Mouse (Mus musculus) heart, adult 8-10 months (tissue): ENCODE measurements around the gene Hist1h2ak. TPM values are rescaled to one million over a fixed set of nuclear protein-coding genes. Genes with fewer than 3 reads are reported as not detected.
"Not testable (repeated sequence)": the region's sequence is repeated elsewhere in the genome, so short reads cannot be mapped to it uniquely, and the experiment has no call there.

Experiments
- DNase-seq: peaks from one replicate; pipeline ENCODE4 v3.0.0; 2022; ENCODE audit warnings: low spot score
- total RNA-seq, 4 experiments: library from RNA; stranded (reverse); gene quantifications; 2 replicates each; pipeline ENCODE4 v1.2.4; 2022

Gene Hist1h2ak
- 1 to 10 TPM in 3 of 4 experiments, not detected in 1; 1.5 to 4.4 (median 2.0) TPM for total RNA-seq

DNA sequence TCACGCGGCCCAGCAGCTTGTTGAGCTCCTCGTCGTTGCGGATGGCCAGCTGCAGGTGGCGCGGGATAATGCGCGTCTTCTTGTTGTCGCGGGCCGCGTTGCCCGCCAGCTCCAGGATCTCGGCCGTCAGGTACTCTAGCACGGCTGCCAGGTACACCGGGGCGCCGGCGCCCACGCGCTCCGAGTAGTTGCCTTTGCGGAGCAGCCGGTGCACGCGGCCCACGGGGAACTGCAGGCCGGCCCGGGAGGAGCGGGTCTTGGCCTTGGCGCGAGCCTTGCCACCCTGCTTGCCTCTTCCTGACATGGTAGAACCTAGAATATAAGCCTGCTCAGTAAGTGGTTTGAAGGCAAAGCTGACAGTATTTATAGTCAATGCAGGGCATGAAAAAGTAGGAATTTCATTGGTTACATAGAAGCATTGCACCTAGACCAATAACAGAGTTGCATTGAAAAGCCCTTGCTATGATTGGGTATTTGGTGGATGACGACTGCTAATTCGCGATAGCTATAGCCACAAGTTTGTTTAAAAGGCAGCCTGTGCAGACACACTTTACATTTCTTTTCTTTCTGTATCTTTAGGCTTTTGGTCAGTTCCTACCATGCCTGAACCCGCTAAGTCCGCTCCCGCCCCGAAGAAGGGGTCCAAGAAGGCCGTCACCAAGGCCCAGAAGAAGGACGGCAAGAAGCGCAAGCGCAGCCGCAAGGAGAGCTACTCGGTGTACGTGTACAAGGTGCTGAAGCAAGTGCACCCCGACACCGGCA lies at the start of gene Hist1h2ak, which contains the start of gene Hist1h2bn:
Hist1h2ak (minus strand) TSS at position 304 of the 762 bp plus-strand sequence.
Hist1h2bn (plus strand) TSS at position 600 of the 762 bp plus-strand sequence.
- DNase-seq = peak; percentile 89

GRCm38 (mm10) chr13:21803058-21803457 lies 49.4 kb upstream of the Hist1h2ak start:
- DNase-seq = not testable (repeated sequence)

GRCm38 (mm10) chr13:21797163-21797562 lies 43.5 kb upstream of the Hist1h2ak start:
- not testable (repeated sequence) for DNase-seq

- DNase-seq = no peak
Measured at GRCm38 (mm10) chr13:21795584-21795983, 42.0 kb upstream of the Hist1h2ak start.

- no peak for DNase-seq
Measured at GRCm38 (mm10) chr13:21790601-21791283, 37.1 kb upstream of the Hist1h2ak start.

GRCm38 (mm10) chr13:21789925-21790324 lies 36.3 kb upstream of the Hist1h2ak start:
- no peak for DNase-seq

DNA sequence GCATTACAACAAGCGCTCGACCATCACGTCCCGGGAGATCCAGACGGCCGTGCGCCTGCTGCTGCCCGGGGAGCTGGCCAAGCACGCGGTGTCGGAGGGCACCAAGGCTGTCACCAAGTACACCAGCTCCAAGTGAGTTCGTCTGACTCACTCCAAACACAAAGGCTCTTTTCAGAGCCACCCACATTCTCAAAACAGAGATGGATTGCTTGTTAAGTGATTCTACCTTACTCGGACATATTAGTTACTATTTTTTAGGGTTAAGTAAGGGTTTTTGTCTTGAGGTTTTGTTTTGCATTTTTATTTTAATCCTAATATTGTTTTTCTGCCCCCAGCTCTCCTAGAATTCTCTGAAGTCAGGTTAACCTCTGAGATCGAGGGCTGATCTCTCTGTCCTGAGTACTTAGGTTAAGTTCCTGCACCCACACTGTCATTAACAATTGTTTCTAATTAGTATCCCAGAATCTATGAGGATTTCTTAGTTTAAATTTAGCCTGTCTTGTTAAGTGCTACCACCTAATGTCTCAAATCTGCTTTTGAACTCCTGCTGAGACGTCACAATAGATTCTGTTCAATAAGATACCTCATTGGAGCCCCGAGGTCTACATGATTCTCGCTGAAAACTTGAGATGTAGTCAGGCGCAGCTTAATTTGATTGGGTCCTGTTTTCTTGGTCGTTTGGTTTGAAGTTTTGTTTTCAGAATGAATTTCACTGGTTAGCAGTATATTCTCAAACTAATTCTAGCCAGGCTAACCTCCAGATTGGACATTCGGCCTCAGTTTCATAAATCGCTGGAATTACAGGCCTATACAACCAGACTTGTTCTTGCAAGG lies 34.4 kb upstream of the Hist1h2ak start:
- DNase-seq = no peak

- peak; percentile 96 for DNase-seq
Measured at GRCm38 (mm10) chr13:21786899-21787629, 33.4 kb upstream of the Hist1h2ak start, which contains the start of the genes Hist1h2an and Hist1h2bp. TSS of gene Hist1h2an (minus strand) at chr13:21787218. TSS of gene Hist1h2bp (plus strand) at chr13:21787461.

GRCm38 (mm10) chr13:21786189-21786898 lies 32.7 kb upstream of the Hist1h2ak start:
- DNase-seq = no peak

DNA sequence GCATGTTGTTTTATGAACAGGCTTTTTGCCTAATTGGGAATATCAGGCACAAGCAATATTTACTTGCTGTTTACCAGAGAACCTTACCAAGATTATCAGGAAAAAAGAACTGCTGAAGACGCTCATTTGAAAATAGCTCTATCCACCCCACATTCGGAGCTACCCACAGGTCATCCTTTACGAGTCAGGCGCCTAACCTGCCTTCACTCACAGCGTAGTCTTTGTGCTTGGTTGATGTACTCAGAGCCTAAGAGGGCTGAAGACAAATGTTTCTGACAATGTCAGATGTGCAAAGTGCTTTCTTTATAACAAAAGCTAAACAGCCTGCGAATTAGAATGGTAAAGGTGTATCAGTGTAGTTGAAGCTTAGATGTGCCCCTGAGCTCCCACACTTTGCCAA lies 30.7 kb upstream of the Hist1h2ak start:
- no peak for DNase-seq

DNA sequence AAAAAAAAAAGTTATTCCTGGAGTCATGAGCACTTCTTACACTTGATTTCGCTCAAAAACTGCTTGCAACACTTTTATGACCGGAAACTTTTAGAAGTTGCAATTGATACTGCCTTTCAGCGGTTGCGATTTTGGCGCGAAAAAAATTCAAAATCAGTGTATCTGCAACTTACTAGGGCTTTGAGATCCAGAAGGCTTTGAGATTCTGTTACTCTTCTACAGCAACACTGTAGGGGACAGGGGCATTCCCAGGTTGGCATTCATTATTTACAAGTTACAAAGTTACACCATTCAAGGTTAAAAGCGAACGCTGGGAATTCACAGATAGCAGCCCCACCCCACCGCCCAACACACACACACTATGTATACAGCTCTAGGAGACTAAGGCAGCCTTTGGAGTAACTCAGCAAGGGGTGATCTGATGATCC lies 30.1 kb upstream of the Hist1h2ak start:
- no peak for DNase-seq

GRCm38 (mm10) chr13:21783255-21783617 lies 29.6 kb upstream of the Hist1h2ak start, which contains the start of gene Hist1h3i:
TSS of gene Hist1h3i (minus strand) at chr13:21783370.
- peak; percentile 84 for DNase-seq

- DNase-seq = not testable (repeated sequence)
Measured at GRCm38 (mm10) chr13:21782361-21783254, 29.0 kb upstream of the Hist1h2ak start.

DNA sequence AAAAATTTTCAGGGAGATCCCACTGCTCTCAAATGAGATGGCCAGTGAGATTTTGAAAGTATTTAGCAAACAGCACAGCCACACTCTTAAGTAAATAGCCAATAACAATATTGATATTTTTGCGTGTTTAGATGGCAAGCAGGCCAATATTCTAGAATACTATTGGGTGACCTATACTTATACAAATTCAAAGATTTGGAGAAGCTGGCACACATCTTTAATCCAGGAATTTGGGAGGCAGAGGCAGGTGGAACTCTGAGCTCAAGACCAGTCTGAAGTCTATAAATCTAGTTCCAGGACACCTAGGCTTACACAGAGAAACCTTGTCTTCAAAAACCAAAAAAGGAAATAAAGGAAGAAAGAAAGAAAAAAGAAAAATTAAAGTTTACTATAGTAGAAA lies 28.0 kb upstream of the Hist1h2ak start:
- DNase-seq = no peak

- no peak for DNase-seq
Measured at GRCm38 (mm10) chr13:21781021-21781555, 27.5 kb upstream of the Hist1h2ak start.

- peak; percentile 33 for DNase-seq
Measured at GRCm38 (mm10) chr13:21779767-21780731, 26.4 kb upstream of the Hist1h2ak start, which contains the start of gene Hist1h1b. TSS of gene Hist1h1b (minus strand) at chr13:21780625.
